Mouse (Mus musculus) kidney, postnatal 0 days (tissue): Measurements from ENCODE around the gene E2f3. TPM values are rescaled to one million over a fixed set of nuclear protein-coding genes. Genes with fewer than 3 reads are reported as not detected.

ENCODE experiments used
- ATAC-seq: fragments of 200-750 bp; cut with Nextera tagmentation; replicated peaks from 2 replicates; pipeline ENCODE4 v1.8.0; 2017; ENCODE audit warnings: low read depth, moderate number of reproducible peaks, moderate TSS enrichment, moderate library complexity; ENCODE audit not compliant: low FRiP score
- DNase-seq: peaks from one replicate; pipeline ENCODE4 v3.0.0-alpha.2; 2016; ENCODE audit warnings: low spot score
- H3K27ac ChIP-seq: fragments of 300-500 bp; sonication (generic); 2 replicates; pipeline ENCODE4 v1.5.1; 2014; ENCODE audit warnings: mild to moderate bottlenecking
- H3K27me3 ChIP-seq: fragments of 300-500 bp; sonication (generic); 2 replicates; pipeline ENCODE4 v1.6.1; 2014; ENCODE audit warnings: low read length, mixed read lengths; ENCODE audit not compliant: insufficient read depth
- H3K36me3 ChIP-seq: fragments of 300-500 bp; sonication (generic); 2 replicates; pipeline ENCODE4 v1.6.1; 2014; ENCODE audit warnings: low read length, mixed read lengths; ENCODE audit not compliant: insufficient read depth
- H3K4me1 ChIP-seq: fragments of 300-500 bp; sonication (generic); replicated peaks from 2 replicates; pipeline ENCODE4 v1.6.1; 2014; ENCODE audit warnings: antibody characterized with exemption, low read length, mixed read lengths; ENCODE audit not compliant: insufficient read depth
- H3K4me2 ChIP-seq: fragments of 300-500 bp; sonication (generic); 2 replicates; pipeline ENCODE4 v1.6.1; 2014; ENCODE audit warnings: mild to moderate bottlenecking, low read length, moderate library complexity, mixed read lengths
- H3K4me3 ChIP-seq: fragments of 300-500 bp; sonication (generic); replicated peaks from 2 replicates; pipeline ENCODE4 v1.5.1; 2014; ENCODE audit warnings: low read depth, low read length
- H3K9ac ChIP-seq: fragments of 300-500 bp; sonication (generic); 2 replicates; pipeline ENCODE4 v1.6.1; 2014; ENCODE audit warnings: low read depth, low read length
- H3K9me3 ChIP-seq: fragments of 300-500 bp; sonication (generic); replicated peaks from 2 replicates; pipeline ENCODE4 v1.6.1; 2016; ENCODE audit warnings: low read length, inconsistent platforms, mixed read lengths
- CTCF ChIP-seq: IDR thresholded peaks from 2 replicates; pipeline ENCODE4 v1.5.1; 2016; ENCODE audit warnings: antibody characterized with exemption, low read depth, mild to moderate bottlenecking, moderate library complexity
- WGBS: fragments of 180-500 bp; shearing (Covaris S2); extraction: QIAGEN DNeasy Blood & Tissue Kit; methylation state at CpG from one replicate; pipeline ENCODE4 v1.1.7; 2014; 5-methylcytosine and 5-hydroxymethylcytosine counted together
- polyA plus RNA-seq: library from polyadenylated mRNA; unstranded; fragments of >200 nt; fragmentation: Nextera tagmentation; extraction: Ambion mirVana; gene quantifications from 2 replicates; pipeline ENCODE4 v1.2.1, GENCODE M21; 2015

E2f3 gene
- polyA plus RNA-seq, 1 experiment from 2014 or later = 8.2 TPM

- TF ChIP-seq CTCF = no peak
- Histone ChIP-seq H3K27me3 (no peaks in the 10 kb centered on the region), H3K36me3 (no peaks in the 10 kb centered on the region), H3K27ac (no peak overlapping the region), H3K9ac (no peak overlapping the region), H3K4me1 (no peaks in the 10 kb centered on the region), H3K9me3 (no peaks in the 10 kb centered on the region), H3K4me2 (no peak overlapping the region), H3K4me3 (no peak overlapping the region)
- 92% methylated on average over 7 of the region's 7 CpGs for WGBS
- ATAC-seq = no peak
- no peak for DNase-seq
These were observed 17.2 kb downstream of the E2f3 start for GRCm38 (mm10) chr13:29968636-29969035.

GRCm38 (mm10) chr13:29967367-29967766, 18.5 kb downstream of the E2f3 start:
- ATAC-seq = no peak
- H3K27me3 ChIP-seq = no peaks in the 10 kb centered on the region
- H3K4me2 ChIP-seq = no peak overlapping the region
- WGBS = 88% methylated on average over 5 of the region's 5 CpGs
- no peak overlapping the region for H3K9ac ChIP-seq
- no peak for TF ChIP-seq CTCF
- no peaks in the 10 kb centered on the region for H3K4me1 ChIP-seq
- H3K27ac ChIP-seq = no peak overlapping the region
- DNase-seq = no peak
- H3K36me3 ChIP-seq = no peaks in the 10 kb centered on the region
- H3K9me3 ChIP-seq = no peaks in the 10 kb centered on the region
- H3K4me3 ChIP-seq = no peak overlapping the region

- no peak for TF ChIP-seq CTCF
- 95% methylated on average over 8 of the region's 8 CpGs for WGBS
These were observed 18.9 kb downstream of the E2f3 start for GRCm38 (mm10) chr13:29966966-29967365.

GRCm38 (mm10) chr13:29964087-29964486, 21.8 kb downstream of the E2f3 start:
- Histone ChIP-seq H3K4me3 (no peak overlapping the region), H3K9ac (no peak overlapping the region), H3K36me3 (no peaks in the 10 kb centered on the region), H3K27ac (no peak overlapping the region), H3K4me1 (no peaks in the 10 kb centered on the region), H3K27me3 (no peaks in the 10 kb centered on the region), H3K4me2 (no peak overlapping the region), H3K9me3 (no peaks in the 10 kb centered on the region)
- ATAC-seq (no peak), DNase-seq (no peak)
- TF ChIP-seq CTCF = no peak
- 95% methylated on average over 6 of the region's 6 CpGs for WGBS

More at GRCm38 (mm10) chr13:29966966-29967365, 18.9 kb downstream of the E2f3 start:
- H3K4me3 ChIP-seq = no peak overlapping the region
- H3K4me1 ChIP-seq = no peaks in the 10 kb centered on the region
- H3K9ac ChIP-seq = no peak overlapping the region
- no peaks in the 10 kb centered on the region for H3K27me3 ChIP-seq
- no peaks in the 10 kb centered on the region for H3K9me3 ChIP-seq
- no peak overlapping the region for H3K4me2 ChIP-seq
- no peak for DNase-seq
- no peaks in the 10 kb centered on the region for H3K36me3 ChIP-seq
- H3K27ac ChIP-seq = no peak overlapping the region
- ATAC-seq = no peak

GRCm38 (mm10) chr13:29960416-29960815, 25.4 kb downstream of the E2f3 start:
- TF ChIP-seq CTCF = no peak
- Histone ChIP-seq H3K36me3 (no peaks in the 10 kb centered on the region), H3K27ac (no peak overlapping the region), H3K4me1 (peaks cover 14% of the 10 kb centered on the region; the same call in 1 of the 2 replicates), H3K4me3 (no peak overlapping the region), H3K9me3 (no peaks in the 10 kb centered on the region), H3K4me2 (no peak overlapping the region), H3K9ac (no peak overlapping the region), H3K27me3 (no peaks in the 10 kb centered on the region)
- DNase-seq (no peak), ATAC-seq (no peak)
- WGBS = 93% methylated on average over 6 of the region's 6 CpGs

- Histone ChIP-seq H3K4me1 (peaks cover 14% of the 10 kb centered on the region; the same call in 1 of the 2 replicates), H3K9me3 (no peaks in the 10 kb centered on the region), H3K9ac (no peak overlapping the region), H3K4me2 (no peak overlapping the region), H3K27ac (peak overlapping the region; percentile 19; the same call in 1 of the 2 replicates), H3K27me3 (no peaks in the 10 kb centered on the region), H3K36me3 (no peaks in the 10 kb centered on the region), H3K4me3 (no peak overlapping the region)
- ATAC-seq (peak; percentile 85), DNase-seq (peak; percentile 91)
- no peak for TF ChIP-seq CTCF
- WGBS = 26% methylated on average over 9 of the region's 9 CpGs
These were observed 28.1 kb downstream of the E2f3 start for GRCm38 (mm10) chr13:29957731-29958254.

- no peak overlapping the region for H3K4me2 ChIP-seq
- peak overlapping the region; percentile 19; the same call in 1 of the 2 replicates for H3K27ac ChIP-seq
- no peaks in the 10 kb centered on the region for H3K27me3 ChIP-seq
- no peak for TF ChIP-seq CTCF
- H3K9ac ChIP-seq = no peak overlapping the region
- peaks cover 14% of the 10 kb centered on the region; the same call in 1 of the 2 replicates for H3K4me1 ChIP-seq
- H3K9me3 ChIP-seq = no peaks in the 10 kb centered on the region
- DNase-seq (no peak), ATAC-seq (no peak)
- 68% methylated on average over 12 of the region's 12 CpGs for WGBS
- no peak overlapping the region for H3K4me3 ChIP-seq
- H3K36me3 ChIP-seq = no peaks in the 10 kb centered on the region
These were observed 28.9 kb downstream of the E2f3 start for GRCm38 (mm10) chr13:29956821-29957421.
